Mouse (Mus musculus) activated CD4-positive, CD25-positive, alpha-beta regulatory T cell, adult 4 months (primary cell): Measurements from ENCODE around the gene Txnrd1. TPM values are rescaled to one million over a fixed set of nuclear protein-coding genes. Genes with fewer than 3 reads are reported as not detected.
A peak's percentile ranks its signal among the peaks of the same experiment; 100 is the strongest.

Experiments
- ATAC-seq: one replicate; pipeline ENCODE4 v1.8.0; 2017
- polyA plus RNA-seq, 2 experiments: library from polyadenylated mRNA; unstranded; fragments of 100-300 nt; shearing (Covaris generic); gene quantifications; one replicate each; pipeline ENCODE4 v1.2.1; 2017

Gene Txnrd1
- polyA plus RNA-seq, 2 experiments from 2014 or later = 27.5 to 28.0 TPM

- no peak for ATAC-seq
Measured at GRCm38 (mm10) chr10:82818661-82819060, 15.1 kb upstream of the Txnrd1 start.

DNA sequence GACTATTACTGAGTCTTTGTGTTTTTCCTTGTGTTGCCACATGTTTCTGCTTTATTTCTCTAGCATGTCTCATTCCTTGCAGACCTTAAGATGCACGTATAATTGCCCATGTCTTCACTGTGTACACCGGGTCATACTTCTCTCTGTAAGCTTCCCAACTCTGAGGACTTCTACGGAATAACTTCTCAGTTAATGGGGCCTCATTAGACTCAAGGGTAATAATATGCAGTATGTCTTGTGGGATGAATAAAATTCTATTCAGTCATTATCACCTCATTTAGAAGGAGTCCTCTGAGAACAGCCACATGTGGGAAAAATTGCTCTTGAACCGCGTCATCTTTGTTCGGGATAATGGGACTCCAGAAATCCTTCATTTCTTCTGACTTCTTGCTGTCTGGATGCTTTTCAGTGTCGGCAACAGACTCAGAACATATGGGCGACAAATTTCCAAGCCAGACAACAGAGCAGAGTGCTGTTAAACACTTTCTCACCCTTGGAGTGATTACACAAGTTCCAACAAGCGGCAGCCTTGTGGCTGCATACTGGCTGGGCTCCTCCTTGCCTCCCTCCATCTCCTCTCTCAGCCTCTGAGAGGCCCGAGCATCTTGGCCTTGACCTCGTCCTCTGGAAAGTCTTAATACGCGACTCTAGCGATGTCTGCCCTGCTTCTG, 10.5 kb upstream of the Txnrd1 start:
- ATAC-seq = no peak

GRCm38 (mm10) chr10:82823779-82824177, 10.0 kb upstream of the Txnrd1 start:
- ATAC-seq = no peak

DNA sequence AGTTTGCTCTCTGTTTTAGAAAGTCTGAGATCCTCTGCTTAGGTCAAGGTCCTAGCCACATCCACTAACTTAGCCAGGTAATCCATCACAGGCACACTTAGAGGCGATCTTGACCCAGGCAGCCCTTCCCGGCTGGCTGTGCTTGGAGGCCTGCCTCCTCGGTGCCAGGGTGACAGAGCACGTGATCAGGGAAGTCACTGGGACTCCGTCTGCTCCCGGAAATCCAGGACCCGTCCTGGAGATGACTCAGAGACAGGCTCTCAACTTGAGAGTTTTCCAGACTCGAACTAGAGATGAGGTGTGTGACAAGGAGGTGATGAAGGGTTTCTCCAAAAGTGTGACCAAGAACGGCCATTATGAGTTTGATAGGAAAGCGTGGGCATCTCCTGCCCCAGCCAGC, 9.2 kb upstream of the Txnrd1 start:
- no peak for ATAC-seq

DNA sequence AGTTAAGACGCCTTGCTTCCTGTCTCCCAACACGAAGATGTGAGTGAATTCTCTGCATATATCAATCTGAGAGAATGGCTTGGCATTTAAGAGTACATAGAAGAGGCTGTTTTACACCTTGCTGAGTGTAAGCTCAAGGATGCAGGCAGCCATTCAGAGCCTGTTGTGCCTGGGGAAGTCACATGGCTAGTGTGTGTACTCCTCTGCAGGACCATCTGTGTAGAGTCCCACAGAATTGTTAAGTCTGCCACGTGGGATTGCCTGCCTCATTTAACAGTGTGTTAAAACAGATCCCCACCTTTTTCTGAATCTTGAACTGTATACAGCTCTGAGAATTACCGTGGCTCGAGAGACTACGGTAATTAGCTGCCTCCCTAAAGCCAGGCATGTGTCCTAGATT, 7.2 kb upstream of the Txnrd1 start:
- no peak for ATAC-seq

DNA sequence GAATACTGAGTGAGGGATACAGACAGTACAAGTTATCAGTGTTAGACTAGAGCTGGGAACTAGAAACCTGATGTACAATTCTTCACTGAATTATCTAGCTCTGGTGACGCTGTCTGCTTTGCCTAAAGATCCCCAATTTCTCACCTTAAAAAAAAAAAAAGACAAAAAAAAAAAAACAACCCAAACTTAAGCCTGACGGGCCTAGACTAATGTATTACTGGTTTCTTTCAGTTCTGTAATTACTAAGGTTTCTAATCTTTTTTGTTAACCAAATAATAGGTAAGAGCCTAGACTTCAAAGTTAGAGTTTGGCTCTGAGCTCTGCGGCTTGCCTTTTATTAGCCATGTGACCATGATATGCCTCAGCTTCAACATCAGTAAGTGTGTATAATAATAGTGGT, 2.1 kb downstream of the Txnrd1 start:
- ATAC-seq = no peak

DNA sequence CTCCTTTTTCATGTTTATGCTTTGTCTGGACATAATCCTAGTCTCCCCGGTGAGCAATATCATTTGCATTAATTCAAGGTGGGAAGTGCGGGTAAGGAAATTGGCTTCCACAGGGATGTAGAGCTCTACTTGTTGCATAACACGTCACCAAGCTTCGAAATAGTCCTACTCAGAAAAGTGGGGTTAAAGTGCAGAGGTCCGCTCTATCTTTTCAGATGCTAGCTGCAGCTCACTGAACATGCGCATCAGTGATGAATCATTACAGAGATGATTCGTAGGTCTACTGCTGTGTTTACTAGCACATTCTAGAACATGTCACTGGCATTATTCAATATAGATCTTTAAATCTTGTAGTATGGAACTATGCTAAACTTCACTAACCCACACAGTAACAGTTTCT, 4.6 kb downstream of the Txnrd1 start:
- ATAC-seq = no peak

GRCm38 (mm10) chr10:82844090-82844489, 10.3 kb downstream of the Txnrd1 start:
- no peak for ATAC-seq

GRCm38 (mm10) chr10:82844731-82845130, 11.0 kb downstream of the Txnrd1 start:
- ATAC-seq = no peak

DNA sequence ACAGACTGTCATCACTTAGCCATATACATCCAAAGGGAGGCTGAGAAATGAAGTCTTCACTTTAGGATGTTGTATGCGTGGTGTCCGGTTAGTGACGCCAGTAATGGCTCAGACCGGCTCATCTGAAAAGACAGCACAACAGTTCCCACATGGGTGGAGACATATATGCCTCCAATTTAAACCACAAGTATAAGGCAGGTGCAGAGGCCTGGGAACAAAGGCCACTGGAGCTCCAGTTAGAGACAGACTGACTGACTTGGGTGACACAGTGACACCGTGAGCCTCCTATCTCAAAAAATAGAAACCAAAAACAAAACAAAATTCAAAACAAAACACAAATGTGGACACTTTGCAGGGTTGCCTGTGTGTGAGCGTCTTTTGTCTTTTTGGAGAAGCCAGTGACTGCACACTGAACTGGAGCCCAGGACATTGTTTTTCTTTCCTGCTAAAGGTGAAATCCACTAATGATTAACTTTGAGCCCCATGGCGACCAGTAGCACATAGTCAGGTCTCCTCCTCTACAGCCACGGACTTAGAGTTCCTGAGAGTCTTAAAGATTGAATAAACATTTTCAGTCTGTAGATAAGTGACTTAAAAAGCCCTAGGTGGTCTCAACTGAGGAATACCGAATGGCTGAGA, 14.2 kb downstream of the Txnrd1 start:
- ATAC-seq = no peak

GRCm38 (mm10) chr10:82849686-82850353, 16.1 kb downstream of the Txnrd1 start:
- ATAC-seq = no peak

DNA sequence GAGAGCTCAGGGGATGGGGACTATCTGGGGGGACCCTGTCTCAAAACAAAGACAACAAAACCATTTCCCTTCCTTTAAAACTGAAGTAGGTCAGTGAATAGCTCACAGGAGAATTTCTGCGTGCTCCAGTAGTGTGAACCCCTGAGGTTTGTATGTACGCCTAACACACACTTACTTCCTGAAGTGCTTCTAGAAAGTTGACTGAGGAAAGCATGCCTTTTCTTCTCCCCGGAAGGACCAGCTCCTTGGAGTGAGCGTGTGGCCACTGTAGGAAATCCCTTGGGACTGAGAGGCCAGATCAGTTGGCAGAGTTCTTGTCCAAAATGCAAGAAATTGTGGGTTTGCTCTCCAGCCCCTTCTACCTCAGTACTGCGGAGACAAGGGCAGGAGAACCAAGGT, 16.6 kb downstream of the Txnrd1 start:
- ATAC-seq = no peak

DNA sequence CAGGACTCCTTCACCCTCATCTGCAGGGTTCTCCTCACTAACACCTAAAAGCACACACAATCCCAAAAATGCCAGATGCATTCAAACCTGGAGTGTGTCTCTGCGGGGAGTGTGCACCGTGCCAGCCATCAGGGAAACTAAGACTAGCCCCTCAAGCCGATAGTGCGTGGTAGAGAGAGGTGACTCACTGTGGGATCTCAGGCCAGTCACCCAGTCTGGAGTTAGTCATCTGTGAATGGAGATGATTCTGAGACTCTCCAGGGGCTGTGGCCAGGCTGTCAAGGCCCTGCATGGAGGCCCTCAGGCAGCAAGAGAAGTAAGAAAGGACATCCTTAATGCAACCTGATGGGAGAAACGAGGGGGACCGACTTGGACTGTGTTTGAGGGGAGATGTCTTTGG, 18.0 kb downstream of the Txnrd1 start:
- ATAC-seq = no peak

DNA sequence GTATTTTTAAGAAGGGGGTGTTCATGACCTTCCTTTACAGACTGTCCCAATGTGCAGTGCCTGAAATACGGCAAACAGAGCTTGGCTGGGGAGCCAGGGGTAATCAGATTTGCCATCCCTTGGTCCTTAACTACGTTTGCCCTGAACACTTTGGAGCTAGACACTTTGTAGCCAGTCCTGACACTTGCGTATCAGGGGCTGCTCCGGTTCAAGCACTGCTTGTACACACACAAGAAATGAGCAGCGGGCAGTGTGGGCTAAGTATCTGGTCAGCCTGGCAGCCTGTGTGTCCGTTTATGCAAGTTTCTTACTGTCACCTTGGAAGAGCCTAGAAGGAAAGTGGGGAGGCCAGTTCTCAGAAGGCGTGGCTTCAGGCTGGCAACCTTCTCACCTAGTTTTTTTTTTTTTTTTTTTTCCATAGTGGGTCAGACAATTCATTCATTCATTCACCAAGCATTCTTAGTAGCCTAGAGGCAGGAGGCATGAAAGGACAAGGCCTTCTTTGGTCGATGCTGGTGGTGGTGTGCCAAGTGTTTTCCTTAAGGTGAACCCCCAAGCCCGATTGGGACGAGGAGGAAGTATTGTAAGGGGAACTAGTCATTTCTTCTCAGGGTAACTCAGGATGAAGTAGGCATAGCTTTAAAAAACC, 24.4 kb downstream of the Txnrd1 start:
- ATAC-seq = no peak

GRCm38 (mm10) chr10:82858691-82859532, 25.2 kb downstream of the Txnrd1 start:
- ATAC-seq = peak; percentile 84

GRCm38 (mm10) chr10:82859533-82859915, 25.8 kb downstream of the Txnrd1 start:
- peak; percentile 0 for ATAC-seq

DNA sequence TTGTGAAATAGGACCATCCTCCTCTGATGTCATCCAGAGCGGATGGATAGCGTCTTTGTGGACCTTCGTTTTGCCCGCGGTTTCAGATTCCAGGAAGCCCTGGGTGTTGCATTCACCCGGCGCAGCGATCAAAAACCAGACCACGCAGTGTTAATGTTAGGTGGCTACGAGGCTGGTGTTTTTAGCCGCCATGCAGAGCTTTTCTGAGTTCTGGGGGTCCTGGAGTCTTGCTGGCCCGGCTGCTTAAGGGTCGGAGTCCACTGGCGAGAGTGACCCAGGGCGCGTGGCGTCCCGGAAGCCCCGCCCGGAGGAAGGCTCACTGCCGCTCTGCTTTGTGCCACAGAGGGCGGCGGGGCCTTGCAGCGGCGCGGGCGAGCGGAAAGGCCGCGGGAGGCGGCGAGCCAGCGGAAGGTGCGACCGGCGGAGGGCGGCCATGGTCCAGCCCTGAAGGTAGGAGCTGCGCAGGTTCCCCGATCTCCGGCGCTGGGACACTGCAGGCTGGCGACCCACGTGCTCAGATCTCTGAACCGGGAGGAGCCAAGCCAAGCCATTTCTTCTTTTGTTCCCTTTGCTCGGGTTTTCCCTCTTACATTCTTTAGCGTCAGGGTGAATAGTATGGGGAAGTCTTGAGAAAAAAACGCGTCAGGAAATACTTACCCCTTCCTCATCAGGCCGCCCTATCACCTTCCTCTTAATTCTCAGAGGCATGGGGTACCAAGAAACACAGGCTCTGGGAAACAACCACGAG, 26.6 kb downstream of the Txnrd1 start:
- ATAC-seq = peak; percentile 48

GRCm38 (mm10) chr10:82860929-82861315, 27.2 kb downstream of the Txnrd1 start:
- no peak for ATAC-seq

- ATAC-seq = no peak
Measured at GRCm38 (mm10) chr10:82863106-82863680, 29.4 kb downstream of the Txnrd1 start.

- no peak for ATAC-seq
Measured at GRCm38 (mm10) chr10:82863827-82864226, 30.1 kb downstream of the Txnrd1 start.

GRCm38 (mm10) chr10:82866356-82866755, 32.6 kb downstream of the Txnrd1 start, which contains the start of gene Eid3:
Gene Eid3, plus strand, starts transcription at chr10:82866626.
- ATAC-seq = no peak
